Mouse (Mus musculus) stomach, embryonic 14.5 days (tissue): Measurements from ENCODE around the gene Gm12830. TPM values are rescaled to one million over a fixed set of nuclear protein-coding genes. Genes with fewer than 3 reads are reported as not detected.

Experiments
- ATAC-seq: fragments of 200-750 bp; cut with Nextera tagmentation; 2 replicates; pipeline ENCODE4 v1.8.0; 2017; ENCODE audit warnings: low read depth, moderate TSS enrichment; ENCODE audit not compliant: insufficient number of reproducible peaks, insufficient read depth, low FRiP score
- H3K27ac ChIP-seq: fragments of 300-500 bp; sonication (generic); 2 replicates; pipeline ENCODE4 v1.5.1; 2014; ENCODE audit warnings: mild to moderate bottlenecking, low read length, moderate library complexity, mixed read lengths
- H3K27me3 ChIP-seq: fragments of 300-500 bp; sonication (generic); 2 replicates; pipeline ENCODE4 v1.6.1; 2014; ENCODE audit warnings: low read length, control low read depth, mixed read lengths; ENCODE audit not compliant: control insufficient read depth, insufficient read depth
- H3K36me3 ChIP-seq: fragments of 300-500 bp; sonication (generic); 2 replicates; pipeline ENCODE4 v1.6.1; 2014; ENCODE audit warnings: mild to moderate bottlenecking, control low read depth, low read length, moderate library complexity, mixed read lengths; ENCODE audit not compliant: control insufficient read depth, insufficient read depth
- H3K4me1 ChIP-seq: fragments of 300-500 bp; sonication (generic); 2 replicates; pipeline ENCODE4 v1.6.1; 2014; ENCODE audit warnings: low read length, control low read depth, mixed read lengths; ENCODE audit not compliant: control insufficient read depth, insufficient read depth
- H3K4me2 ChIP-seq: fragments of 300-500 bp; sonication (generic); replicated peaks from 2 replicates; pipeline ENCODE4 v1.6.1; 2014; ENCODE audit warnings: low read depth, low read length, control low read depth
- H3K4me3 ChIP-seq: fragments of 300-500 bp; sonication (generic); 2 replicates; pipeline ENCODE4 v1.5.1; 2014; ENCODE audit warnings: low read depth, low read length, control low read depth
- H3K9ac ChIP-seq: fragments of 300-500 bp; sonication (generic); replicated peaks from 2 replicates; pipeline ENCODE4 v1.6.1; 2014; ENCODE audit warnings: low read depth, mild to moderate bottlenecking, control low read depth, low read length, moderate library complexity, mixed read lengths
- H3K9me3 ChIP-seq: fragments of 300-500 bp; sonication (generic); 2 replicates; pipeline ENCODE4 v1.6.1; 2016; ENCODE audit warnings: low read depth, low read length, control low read depth; ENCODE audit not compliant: control insufficient read depth
- WGBS: fragments of 180-500 bp; shearing (Covaris S2); extraction: QIAGEN DNeasy Blood & Tissue Kit; methylation state at CpG from one replicate; pipeline ENCODE4 v1.1.7; 2014; 5-methylcytosine and 5-hydroxymethylcytosine counted together
- polyA plus RNA-seq: library from polyadenylated mRNA; unstranded; fragments of >200 nt; fragmentation: Nextera tagmentation; extraction: Ambion mirVana; gene quantifications from 2 replicates; pipeline ENCODE4 v1.2.1, GENCODE M21; 2014

The Gm12830 gene
- not detected in 2 replicates for polyA plus RNA-seq

DNA sequence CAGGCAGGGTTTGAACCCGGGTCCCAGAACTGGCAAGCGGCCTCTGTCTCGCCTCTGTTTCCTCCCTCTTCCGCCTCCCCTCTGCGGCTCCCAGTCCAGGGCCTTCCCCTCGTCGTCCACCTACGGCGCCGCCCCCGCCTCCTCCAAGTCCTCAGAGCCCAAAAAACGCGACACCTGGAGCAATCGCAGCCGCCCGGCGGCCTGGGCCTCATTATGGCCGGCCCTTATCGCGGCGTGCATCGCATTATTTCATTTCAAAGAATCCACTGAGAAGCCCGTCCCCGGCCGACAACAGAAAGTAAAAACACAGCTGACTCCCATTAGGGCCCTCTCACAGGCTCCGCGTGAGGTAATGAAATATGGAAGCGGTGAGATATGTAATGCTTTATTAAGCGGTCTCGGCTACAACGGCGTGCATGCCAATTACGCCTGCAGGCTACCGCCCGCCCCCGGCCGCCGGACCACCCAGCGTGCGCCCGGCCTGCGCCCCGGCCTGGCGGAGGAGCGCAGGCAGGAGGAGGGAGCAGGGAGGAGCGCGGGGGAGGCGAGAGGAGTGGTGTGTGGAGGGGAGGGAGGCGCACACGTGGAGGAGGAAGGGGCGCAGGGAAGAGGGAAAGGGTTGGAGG lies at the start of gene Gm12830:
Gene Gm12830, plus strand, starts transcription at position 156 of the 626 bp plus-strand sequence.
- Histone ChIP-seq H3K9me3 (no peaks in the 10 kb centered on the region), H3K4me3 (peak within 1 kb of the TSS; percentile 38), H3K9ac (peak within 1 kb of the TSS; percentile 34), H3K27me3 (peaks cover 3% of the 10 kb centered on the region; the same call in 1 of the 2 replicates), H3K27ac (no peak within 1 kb of the TSS), H3K4me2 (peak within 1 kb of the TSS; percentile 52), H3K4me1 (peaks cover 10% of the 10 kb centered on the region; the same call in 1 of the 2 replicates), H3K36me3 (no peaks in the 10 kb centered on the region)
- WGBS = under 1% methylated on average over 51 of the region's 51 CpGs
- ATAC-seq = peak; percentile 81

DNA sequence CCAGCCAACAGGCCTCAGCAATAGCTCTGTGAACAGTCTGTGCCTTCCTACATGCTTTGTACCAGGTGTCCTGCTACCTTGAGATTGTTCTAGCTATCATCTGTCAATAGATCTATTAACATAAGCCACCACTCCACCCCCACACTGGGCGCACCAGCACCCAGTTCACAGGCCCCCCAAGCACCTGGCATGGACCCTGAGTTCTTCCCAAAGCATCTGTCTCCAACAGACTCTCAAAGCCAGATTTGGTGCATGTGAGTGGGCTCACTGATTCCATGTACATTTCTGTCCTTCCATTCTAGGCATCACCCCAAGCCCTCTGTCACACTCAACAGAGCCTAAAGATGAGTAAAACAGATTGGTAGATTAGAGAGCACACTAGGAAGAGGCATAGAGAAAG lies 48.2 kb upstream of the Gm12830 start:
- H3K36me3 ChIP-seq = no peaks in the 10 kb centered on the region
- no peaks in the 10 kb centered on the region for H3K4me1 ChIP-seq
- H3K9ac ChIP-seq = no peak overlapping the region
- H3K27me3 ChIP-seq = no peaks in the 10 kb centered on the region
- no peak overlapping the region for H3K4me3 ChIP-seq
- 88% methylated on average over 1 of the region's 1 CpGs for WGBS
- H3K4me2 ChIP-seq = no peak overlapping the region
- no peak for ATAC-seq
- H3K27ac ChIP-seq = no peak overlapping the region
- H3K9me3 ChIP-seq = no peaks in the 10 kb centered on the region

DNA sequence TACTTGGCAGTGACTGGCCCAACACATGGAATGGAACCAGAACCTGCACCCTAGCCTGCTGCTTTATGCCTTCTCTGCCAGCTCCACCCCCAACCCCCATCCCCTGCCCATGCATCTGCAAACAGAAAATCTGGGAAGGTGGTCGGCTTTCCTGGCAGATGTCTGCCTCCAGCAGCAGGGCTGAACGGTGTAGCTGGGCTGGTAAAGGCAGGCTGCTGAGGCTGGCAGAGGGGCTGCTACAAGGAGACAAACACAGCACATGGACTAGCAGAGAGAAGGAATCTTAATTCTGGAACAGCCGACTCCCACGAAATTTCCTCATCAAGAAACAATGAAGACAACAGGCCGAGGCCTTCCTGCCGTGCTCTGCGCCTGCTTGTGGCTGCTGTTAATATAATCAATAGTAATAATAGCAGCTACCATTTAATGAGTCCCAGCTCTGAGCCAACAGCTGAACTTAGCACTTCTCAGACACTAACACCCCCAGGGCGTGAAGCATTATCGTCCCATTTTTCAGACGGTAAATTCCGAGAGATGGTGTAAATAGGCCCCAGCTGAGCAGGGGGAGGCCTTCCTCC lies 43.8 kb upstream of the Gm12830 start:
- no peak overlapping the region for H3K4me2 ChIP-seq
- no peak overlapping the region for H3K4me3 ChIP-seq
- no peak overlapping the region for H3K9ac ChIP-seq
- H3K9me3 ChIP-seq = no peaks in the 10 kb centered on the region; the same call in 1 of the 2 replicates
- no peak for ATAC-seq
- H3K4me1 ChIP-seq = peaks cover 12% of the 10 kb centered on the region
- H3K36me3 ChIP-seq = no peaks in the 10 kb centered on the region
- H3K27ac ChIP-seq = no peak overlapping the region
- 65% methylated on average over 11 of the region's 11 CpGs for WGBS
- H3K27me3 ChIP-seq = no peaks in the 10 kb centered on the region

DNA sequence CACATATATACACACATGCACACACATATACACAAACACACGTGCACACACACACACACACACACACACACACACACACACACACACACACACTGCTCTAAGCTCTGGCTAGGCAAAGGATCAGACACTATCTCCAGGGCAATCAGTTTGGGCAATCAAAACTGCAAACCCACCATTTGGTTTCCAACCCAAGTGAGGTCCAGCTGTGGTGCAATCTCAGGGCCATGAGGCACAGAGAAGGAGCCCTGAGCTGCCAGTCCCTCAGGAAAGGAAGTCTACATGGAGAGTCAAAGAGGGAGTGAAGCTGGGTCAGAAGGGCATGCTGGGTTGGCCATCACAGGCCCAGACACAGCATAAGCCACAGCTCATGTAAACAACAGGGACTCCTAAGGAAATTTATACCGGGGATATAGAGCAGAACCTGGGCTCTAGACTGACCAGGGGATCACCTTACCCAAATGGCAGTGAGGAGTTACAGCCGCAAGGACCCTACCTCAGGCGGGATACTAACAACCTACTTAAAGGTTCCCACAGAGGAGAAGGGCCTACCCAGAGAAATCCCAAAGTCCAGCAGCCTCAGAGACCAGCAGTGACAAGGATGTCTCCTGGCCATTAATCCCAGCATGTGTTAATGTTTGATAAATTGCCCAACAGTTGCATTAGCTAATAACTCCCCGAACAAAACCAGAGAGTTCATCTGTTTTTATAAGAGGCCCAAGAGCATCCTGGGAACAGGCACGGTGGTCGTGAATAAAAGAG lies 42.6 kb upstream of the Gm12830 start:
- H3K27me3 ChIP-seq = no peaks in the 10 kb centered on the region
- H3K9me3 ChIP-seq = no peaks in the 10 kb centered on the region; the same call in 1 of the 2 replicates
- no peaks in the 10 kb centered on the region for H3K36me3 ChIP-seq
- H3K4me2 ChIP-seq = no peak overlapping the region
- H3K9ac ChIP-seq = no peak overlapping the region
- H3K4me1 ChIP-seq = peaks cover 12% of the 10 kb centered on the region
- H3K27ac ChIP-seq = no peak overlapping the region
- H3K4me3 ChIP-seq = no peak overlapping the region
- WGBS = 32% methylated on average over 7 of the region's 7 CpGs
- ATAC-seq = peak; percentile 5; the same call in 1 of the 2 replicates

DNA sequence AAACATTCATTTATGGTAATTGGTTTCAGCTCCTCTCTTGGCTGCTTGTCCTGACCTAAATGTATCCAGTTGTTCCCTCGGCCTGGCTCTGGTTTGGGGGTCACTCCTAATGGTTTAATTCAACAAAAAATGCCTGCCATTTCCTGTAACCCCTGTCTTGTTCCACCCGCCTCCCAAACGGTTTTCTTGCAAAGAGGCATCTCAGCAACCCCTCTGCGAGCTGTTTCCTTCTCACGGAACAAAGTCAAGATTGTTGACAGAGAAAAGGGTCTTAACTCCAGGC lies 42.1 kb upstream of the Gm12830 start:
- H3K9me3 ChIP-seq = no peaks in the 10 kb centered on the region; the same call in 1 of the 2 replicates
- no peak overlapping the region for H3K9ac ChIP-seq
- peak overlapping the region; percentile 35; the same call in 1 of the 2 replicates for H3K27ac ChIP-seq
- 20% methylated on average over 5 of the region's 5 CpGs for WGBS
- no peaks in the 10 kb centered on the region for H3K36me3 ChIP-seq
- no peaks in the 10 kb centered on the region for H3K27me3 ChIP-seq
- H3K4me1 ChIP-seq = peaks cover 12% of the 10 kb centered on the region
- ATAC-seq = peak; percentile 24; the same call in 1 of the 2 replicates
- H3K4me3 ChIP-seq = no peak overlapping the region
- no peak overlapping the region for H3K4me2 ChIP-seq

DNA sequence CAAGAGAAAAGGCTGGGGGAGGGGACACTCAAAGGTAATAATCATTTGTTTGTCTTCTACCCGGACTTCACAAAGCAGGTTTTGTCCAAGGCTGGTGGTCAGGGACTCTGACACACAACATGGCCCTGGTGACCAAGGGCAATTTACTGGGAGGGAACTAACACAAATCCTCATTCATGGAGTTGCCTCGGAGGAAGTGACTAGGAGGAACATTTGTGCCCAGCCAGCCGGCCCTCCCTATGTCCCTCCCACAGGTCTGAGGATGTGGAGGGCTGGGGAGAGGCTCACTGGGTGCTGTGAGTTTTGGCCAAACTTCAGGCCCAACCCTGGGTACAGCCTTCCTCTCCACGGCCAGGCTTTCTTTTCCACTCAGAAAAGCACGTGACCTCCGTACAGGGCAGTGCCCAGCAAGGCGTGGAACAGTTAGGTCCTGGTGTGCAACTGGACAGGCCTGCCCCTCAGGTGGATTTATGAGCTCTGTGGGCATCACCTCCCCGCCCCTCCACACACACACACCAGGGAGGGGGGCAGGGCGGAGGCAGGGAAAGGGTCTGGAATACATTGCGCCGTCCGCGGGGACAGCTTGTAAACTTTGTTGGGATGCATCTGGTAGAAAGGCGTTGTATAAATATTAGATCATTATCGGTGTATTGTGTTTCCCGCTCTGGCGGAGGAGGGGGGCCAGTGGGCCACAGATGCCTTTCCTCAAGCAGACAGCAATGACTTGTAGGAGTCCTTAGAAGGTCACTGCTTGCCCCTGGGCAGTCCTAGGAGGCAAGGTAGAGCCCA lies 41.6 kb upstream of the Gm12830 start:
- H3K27ac ChIP-seq = peak overlapping the region; percentile 35; the same call in 1 of the 2 replicates
- peaks cover 12% of the 10 kb centered on the region for H3K4me1 ChIP-seq
- H3K36me3 ChIP-seq = no peaks in the 10 kb centered on the region
- ATAC-seq = peak; percentile 54; the same call in 1 of the 2 replicates
- H3K9ac ChIP-seq = no peak overlapping the region
- 18% methylated on average over 17 of the region's 17 CpGs for WGBS
- no peaks in the 10 kb centered on the region; the same call in 1 of the 2 replicates for H3K9me3 ChIP-seq
- no peak overlapping the region for H3K4me3 ChIP-seq
- H3K4me2 ChIP-seq = no peak overlapping the region; the same call in 1 of the 2 replicates
- no peaks in the 10 kb centered on the region for H3K27me3 ChIP-seq

DNA sequence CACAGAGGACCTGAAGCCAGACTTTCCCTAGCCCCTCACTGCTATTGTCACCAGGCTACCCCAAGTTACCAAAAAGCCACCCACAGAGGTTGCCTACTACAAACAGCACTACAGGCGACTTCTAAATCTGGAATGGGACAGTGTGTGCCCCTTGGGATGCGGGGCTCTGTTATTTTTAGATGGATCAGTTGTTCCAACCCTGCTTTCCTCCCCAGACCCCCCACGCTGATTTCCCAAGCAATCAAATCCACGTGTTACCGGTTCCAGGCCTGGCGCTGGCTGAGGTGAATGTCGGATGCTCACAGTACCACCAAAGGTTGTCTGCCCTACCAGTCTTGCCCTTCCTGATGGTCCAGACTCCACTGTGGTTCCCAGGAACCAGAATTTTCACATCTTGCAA lies 38.7 kb upstream of the Gm12830 start:
- no peak overlapping the region for H3K9ac ChIP-seq
- no peaks in the 10 kb centered on the region for H3K36me3 ChIP-seq
- H3K4me1 ChIP-seq = peaks cover 12% of the 10 kb centered on the region
- no peak for ATAC-seq
- no peaks in the 10 kb centered on the region for H3K27me3 ChIP-seq
- H3K27ac ChIP-seq = no peak overlapping the region
- H3K4me2 ChIP-seq = no peak overlapping the region
- no peaks in the 10 kb centered on the region; the same call in 1 of the 2 replicates for H3K9me3 ChIP-seq
- WGBS = 82% methylated on average over 7 of the region's 7 CpGs
- H3K4me3 ChIP-seq = no peak overlapping the region

DNA sequence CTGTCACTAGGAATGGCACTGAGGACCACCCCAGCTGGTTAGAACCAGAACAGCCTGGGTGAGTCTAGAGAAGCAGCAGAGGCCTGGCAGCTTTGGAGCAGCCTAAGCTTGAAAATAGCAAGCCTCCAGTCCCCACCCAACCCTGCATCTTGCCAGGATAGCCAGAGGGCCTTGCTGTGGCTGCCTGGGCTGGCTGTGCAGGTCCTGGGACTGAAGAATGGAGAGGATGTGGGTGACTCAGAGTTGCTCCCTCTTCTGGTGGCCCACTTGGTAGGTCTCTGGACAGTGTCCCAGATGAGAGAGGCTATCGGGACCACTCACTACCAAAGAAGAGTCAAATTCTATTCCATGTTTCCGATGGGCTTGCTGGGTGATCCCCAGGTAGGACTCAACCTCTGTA lies 36.8 kb upstream of the Gm12830 start:
- no peaks in the 10 kb centered on the region; the same call in 1 of the 2 replicates for H3K9me3 ChIP-seq
- H3K4me3 ChIP-seq = no peak overlapping the region
- no peak overlapping the region for H3K27ac ChIP-seq
- ATAC-seq = no peak
- no peaks in the 10 kb centered on the region for H3K27me3 ChIP-seq
- H3K4me2 ChIP-seq = no peak overlapping the region
- H3K36me3 ChIP-seq = no peaks in the 10 kb centered on the region
- peaks cover 8% of the 10 kb centered on the region; the same call in 1 of the 2 replicates for H3K4me1 ChIP-seq
- H3K9ac ChIP-seq = no peak overlapping the region
- 82% methylated on average over 2 of the region's 2 CpGs for WGBS
